8 mouse cellular contexts compared by ENCODE assay signal in genomic region chr4:56864417-56865001, GRCm38 (mm10). TPM values are rescaled to one million over a fixed set of nuclear protein-coding genes. Genes with fewer than 3 reads are reported as not detected.
A peak's percentile ranks its signal among the peaks of the same experiment; 100 is the strongest.
DNase-seq lines count a peak whose midpoint lies in the region; ATAC-seq lines count a peak whose summit lies in the region.

No protein-coding gene starts in this region.

- H3K9ac ChIP-seq in embryonic facial prominence, embryonic 11.5 days (replicated peaks; ENCODE audit: low read length), result peak overlapping the region; percentile 79

- H3K4me1 ChIP-seq in erythroblast, embryonic 14.5 days (ENCODE audit: control insufficient read depth), result peaks cover 42% of the 10 kb centered on the region
- no peaks in the 10 kb centered on the region for H3K4me1 ChIP-seq in embryonic facial prominence, embryonic 11.5 days (ENCODE audit: control insufficient read depth, insufficient read depth, low read length)

- ATAC-seq in erythroblast, adult 5-6 weeks (replicated peaks; ENCODE audit: low FRiP score, poor library complexity, severe bottlenecking), result no peak
- ATAC-seq in embryonic facial prominence, embryonic 11.5 days (replicated peaks; ENCODE audit: insufficient number of reproducible peaks, low FRiP score, low TSS enrichment, low read depth), result peak; percentile 68

- peak overlapping the region; percentile 90 for H3K4me2 ChIP-seq in embryonic facial prominence, embryonic 11.5 days (ENCODE audit: low read depth, low read length)

- H3K27me3 ChIP-seq in erythroblast, embryonic 14.5 days (ENCODE audit: control insufficient read depth), result no peaks in the 10 kb centered on the region
- no peaks in the 10 kb centered on the region for H3K27me3 ChIP-seq in embryonic facial prominence, embryonic 11.5 days (ENCODE audit: control insufficient read depth, insufficient read depth, low read length)

- peak overlapping the region; percentile 70 for H3K27ac ChIP-seq in embryonic facial prominence, embryonic 11.5 days (replicated peaks; ENCODE audit: low read depth, low read length)

- H3K36me3 ChIP-seq in erythroblast, embryonic 14.5 days (ENCODE audit: control insufficient read depth), result no peaks in the 10 kb centered on the region
- H3K36me3 ChIP-seq in embryonic facial prominence, embryonic 11.5 days (replicated peaks; ENCODE audit: control insufficient read depth, insufficient read depth, low read depth, low read length), result no peaks in the 10 kb centered on the region

- peak overlapping the region; percentile 71 for H3K4me3 ChIP-seq in erythroblast, embryonic 14.5 days (replicated peaks)
- peak overlapping the region; percentile 86 for H3K4me3 ChIP-seq in embryonic facial prominence, embryonic 11.5 days (ENCODE audit: low read depth, low read length)

- H3K9me3 ChIP-seq in erythroblast, embryonic 14.5 days (ENCODE audit: control insufficient read depth, low read length), result no peaks in the 10 kb centered on the region
- no peaks in the 10 kb centered on the region for H3K9me3 ChIP-seq in embryonic facial prominence, embryonic 11.5 days (replicated peaks; ENCODE audit: control insufficient read depth, low read length)

- intact Hi-C loops in heart, postnatal 36 days (cut with DNase I), result no loop called here

- peak; percentile 11 for DNase-seq in MEL-GATA-1-ER (ENCODE audit: extremely low read depth, low read depth)
- peak; percentile 57 for DNase-seq in embryonic facial prominence, embryonic 11.5 days (ENCODE audit: low spot score)
- DNase-seq in heart, postnatal 36 days, result peak; percentile 51 to 64
- DNase-seq in left cerebral cortex, adult 11 months (ENCODE audit: low spot score), result peak; percentile 27
- peak; percentile 42 for DNase-seq in lung, postnatal 10 days
- peak; percentile 54 for DNase-seq in right cerebral cortex, postnatal 14 days

- WGBS in embryonic facial prominence, embryonic 11.5 days, result 1% methylated on average over 44 of the region's 49 CpGs

RNA-seq across cellular contexts. Expression of gene Ctnnal1, which starts 0.5 kb away (rescaled TPM):
- polyA plus RNA-seq in erythroblast, embryonic 14.5 days (2012), result 0.17 and 0.18 TPM in 2 replicates
- total RNA-seq in erythroblast, adult 5-6 weeks (2015; ENCODE audit: low replicate concordance), result not detected in 2 replicates
- total RNA-seq in erythroblast, adult 5-6 weeks (2017; ENCODE audit: low replicate concordance), result 0.84 and 3.6 TPM in 2 replicates
- 34.2 and 36.0 TPM in 2 replicates for polyA plus RNA-seq in embryonic facial prominence, embryonic 11.5 days (2014; fragmentation: Nextera tagmentation; extraction: Ambion mirVana)
- 10 to 100 TPM; 22.3 to 32.9 TPM for total RNA-seq in heart, postnatal 36 days (2021)

Comparison
In these comparisons a context has a peak if more than half of its experiments do, and no peak if none do; other contexts are left out.
1. RNA of gene Ctnnal1, which starts 0.5 kb away (total RNA-seq): 22.3 to 32.9 TPM in heart, postnatal 36 days; 0.84 to 3.6 TPM in erythroblast, adult 5-6 weeks; every median in the first group is over 4 times any median in the second.
2. Peak in every context shown above with its lines, with median percentiles within 50 percentile points of each other: DNase-seq.